Mouse (Mus musculus): ENCODE data around the gene Atp6ap1l.

DNA sequence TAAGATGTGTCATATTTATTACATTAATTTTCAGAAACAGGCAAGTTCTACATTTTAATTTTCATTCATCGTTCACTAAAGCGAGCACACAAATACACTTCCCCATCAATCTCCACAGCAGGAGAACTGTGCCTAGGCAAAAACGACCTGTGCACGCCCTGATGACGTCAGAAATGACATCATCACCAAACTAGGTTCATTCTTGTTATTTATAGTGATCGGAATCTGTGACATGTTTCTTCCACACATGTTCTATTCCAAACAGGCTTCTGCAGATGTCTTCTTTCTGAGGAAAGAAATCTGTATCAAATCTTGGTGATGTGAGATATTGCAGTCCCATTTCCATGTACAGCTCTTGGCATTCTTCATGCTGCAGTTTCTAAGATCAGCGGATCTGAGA lies 30.7 kb upstream of the Atp6ap1l start:
- TF ChIP-seq CTCF (IDR thresholded peaks at IDR 0.05; ENCODE audit: low read depth, low read length) (no peak), POLR2AphosphoS5 (IDR thresholded peaks at IDR 0.05; ENCODE audit: insufficient replicate concordance, low read depth, low read length) (no peak), TAL1 (conservative IDR thresholded peaks at IDR 0.05; ENCODE audit: low read depth, low read length) (no peak), GATA1 (IDR thresholded peaks at IDR 0.05; ENCODE audit: borderline replicate concordance, low read length) (no peak)
